Mouse (Mus musculus): ENCODE results near the gene Rgs14. TPM values are rescaled to one million over a fixed set of nuclear protein-coding genes. Genes with fewer than 3 reads are reported as not detected.

The Rgs14 gene
- polyA plus RNA-seq, 1 experiment from 2014 or later, result 1.4 TPM

- ATAC-seq (ENCODE audit: insufficient number of reproducible peaks, insufficient read depth, low FRiP score, low TSS enrichment, low read depth), result peak; percentile 83
- Histone ChIP-seq H3K9ac (peak within 1 kb of the TSS; percentile 81), H3K4me3 (peak within 1 kb of the TSS; percentile 69), H3K36me3 (peaks cover 16% of the 10 kb centered on the region), H3K4me1 (peaks cover 35% of the 10 kb centered on the region), H3K27ac (peak within 1 kb of the TSS; percentile 91), H3K4me2 (peak within 1 kb of the TSS; percentile 90), H3K9me3 (no peaks in the 10 kb centered on the region), H3K27me3 (no peaks in the 10 kb centered on the region)
- WGBS, result under 1% methylated on average over 72 of the region's 82 CpGs
Observed at GRCm38 (mm10) chr13:55329683-55330566, 39.6 kb upstream of the Rgs14 start, which contains the start of gene Mxd3. Gene Mxd3, minus strand, starts transcription at chr13:55329823.

GRCm38 (mm10) chr13:55330567-55331400, 38.7 kb upstream of the Rgs14 start:
- Histone ChIP-seq H3K27ac (peak overlapping the region; percentile 91), H3K4me3 (peak overlapping the region; percentile 69), H3K9ac (peak overlapping the region; percentile 81; the same call in 1 of the 2 replicates), H3K27me3 (no peaks in the 10 kb centered on the region), H3K9me3 (no peaks in the 10 kb centered on the region), H3K4me2 (peak overlapping the region; percentile 90), H3K36me3 (peaks cover 8% of the 10 kb centered on the region), H3K4me1 (peaks cover 35% of the 10 kb centered on the region)
- ATAC-seq (ENCODE audit: insufficient number of reproducible peaks, insufficient read depth, low FRiP score, low TSS enrichment, low read depth), result peak; percentile 8; the same call in 1 of the 2 replicates
- WGBS, result 39% methylated on average over 14 of the region's 14 CpGs

- Histone ChIP-seq H3K9me3 (no peaks in the 10 kb centered on the region), H3K4me2 (no peak overlapping the region), H3K9ac (0 out of 2 replicates have a peak overlapping the region, but pooled peaks have one; percentile 36), H3K27me3 (no peaks in the 10 kb centered on the region), H3K4me3 (no peak overlapping the region), H3K36me3 (peaks cover under 1% of the 10 kb centered on the region; the same call in 1 of the 2 replicates), H3K4me1 (peaks cover 31% of the 10 kb centered on the region), H3K27ac (no peak overlapping the region)
- ATAC-seq (ENCODE audit: insufficient number of reproducible peaks, insufficient read depth, low FRiP score, low TSS enrichment, low read depth), result no peak
- 90% methylated on average over 3 of the region's 3 CpGs for WGBS
Observed at GRCm38 (mm10) chr13:55332331-55332730, 37.2 kb upstream of the Rgs14 start.

GRCm38 (mm10) chr13:55335701-55336100, 33.8 kb upstream of the Rgs14 start:
- Histone ChIP-seq H3K4me2 (no peak overlapping the region), H3K4me1 (peaks cover 5% of the 10 kb centered on the region), H3K36me3 (no peaks in the 10 kb centered on the region), H3K9ac (no peak overlapping the region), H3K4me3 (no peak overlapping the region), H3K27me3 (no peaks in the 10 kb centered on the region), H3K9me3 (no peaks in the 10 kb centered on the region), H3K27ac (no peak overlapping the region)
- 73% methylated on average over 4 of the region's 4 CpGs for WGBS
- no peak for ATAC-seq (ENCODE audit: insufficient number of reproducible peaks, insufficient read depth, low FRiP score, low TSS enrichment, low read depth)

GRCm38 (mm10) chr13:55337341-55337975, 32.1 kb upstream of the Rgs14 start:
- no peak for ATAC-seq (ENCODE audit: insufficient number of reproducible peaks, insufficient read depth, low FRiP score, low TSS enrichment, low read depth)
- Histone ChIP-seq H3K4me2 (no peak overlapping the region), H3K27me3 (no peaks in the 10 kb centered on the region), H3K4me1 (no peaks in the 10 kb centered on the region), H3K9me3 (no peaks in the 10 kb centered on the region), H3K9ac (no peak overlapping the region), H3K36me3 (no peaks in the 10 kb centered on the region), H3K27ac (no peak overlapping the region), H3K4me3 (no peak overlapping the region)
- WGBS, result 61% methylated on average over 10 of the region's 10 CpGs

GRCm38 (mm10) chr13:55338131-55339054, 31.1 kb upstream of the Rgs14 start:
- Histone ChIP-seq H3K4me1 (no peaks in the 10 kb centered on the region), H3K4me3 (no peak overlapping the region), H3K27me3 (no peaks in the 10 kb centered on the region), H3K4me2 (no peak overlapping the region), H3K27ac (no peak overlapping the region), H3K36me3 (no peaks in the 10 kb centered on the region), H3K9me3 (no peaks in the 10 kb centered on the region), H3K9ac (no peak overlapping the region)
- 79% methylated on average over 12 of the region's 12 CpGs for WGBS
- ATAC-seq (ENCODE audit: insufficient number of reproducible peaks, insufficient read depth, low FRiP score, low TSS enrichment, low read depth), result no peak

- Histone ChIP-seq H3K9me3 (no peaks in the 10 kb centered on the region), H3K4me2 (no peak overlapping the region), H3K4me1 (no peaks in the 10 kb centered on the region), H3K9ac (no peak overlapping the region), H3K4me3 (no peak overlapping the region), H3K36me3 (peaks cover 8% of the 10 kb centered on the region), H3K27me3 (no peaks in the 10 kb centered on the region), H3K27ac (no peak overlapping the region)
- 39% methylated on average over 2 of the region's 2 CpGs for WGBS
- no peak for ATAC-seq (ENCODE audit: insufficient number of reproducible peaks, insufficient read depth, low FRiP score, low TSS enrichment, low read depth)
Observed at GRCm38 (mm10) chr13:55339259-55339658, 30.3 kb upstream of the Rgs14 start.

GRCm38 (mm10) chr13:55342469-55342868, 27.1 kb upstream of the Rgs14 start:
- Histone ChIP-seq H3K9me3 (no peaks in the 10 kb centered on the region), H3K27ac (no peak overlapping the region), H3K36me3 (peaks cover 40% of the 10 kb centered on the region), H3K9ac (no peak overlapping the region), H3K27me3 (no peaks in the 10 kb centered on the region), H3K4me2 (no peak overlapping the region), H3K4me1 (no peaks in the 10 kb centered on the region), H3K4me3 (no peak overlapping the region)
- no peak for ATAC-seq (ENCODE audit: insufficient number of reproducible peaks, insufficient read depth, low FRiP score, low TSS enrichment, low read depth)
- 45% methylated on average over 11 of the region's 11 CpGs for WGBS

GRCm38 (mm10) chr13:55344286-55344685, 25.2 kb upstream of the Rgs14 start:
- ATAC-seq (ENCODE audit: insufficient number of reproducible peaks, insufficient read depth, low FRiP score, low TSS enrichment, low read depth), result no peak

GRCm38 (mm10) chr13:55346745-55347144, 22.8 kb upstream of the Rgs14 start:
- Histone ChIP-seq H3K27ac (no peak overlapping the region), H3K9me3 (no peaks in the 10 kb centered on the region), H3K36me3 (peaks cover 80% of the 10 kb centered on the region), H3K27me3 (no peaks in the 10 kb centered on the region), H3K4me1 (no peaks in the 10 kb centered on the region), H3K9ac (no peak overlapping the region), H3K4me2 (no peak overlapping the region), H3K4me3 (no peak overlapping the region)
- ATAC-seq (ENCODE audit: insufficient number of reproducible peaks, insufficient read depth, low FRiP score, low TSS enrichment, low read depth), result no peak
- 85% methylated on average over 11 of the region's 11 CpGs for WGBS

More at GRCm38 (mm10) chr13:55344286-55344685, 25.2 kb upstream of the Rgs14 start:
- Histone ChIP-seq H3K4me3 (no peak overlapping the region), H3K27ac (no peak overlapping the region), H3K9ac (no peak overlapping the region), H3K36me3 (peaks cover 57% of the 10 kb centered on the region), H3K9me3 (no peaks in the 10 kb centered on the region), H3K4me2 (no peak overlapping the region), H3K4me1 (no peaks in the 10 kb centered on the region), H3K27me3 (no peaks in the 10 kb centered on the region)
- WGBS, result 86% methylated on average over 7 of the region's 7 CpGs

Measured in embryonic facial prominence, embryonic 13.5 days (tissue).